Mouse (Mus musculus) spleen, postnatal 10 days (tissue): ENCODE measurements around the gene Nod1.
"Not testable (repeated sequence)": the region's sequence is repeated elsewhere in the genome, so short reads cannot be mapped to it uniquely, and the experiment has no call there.

Experiments used
- DNase-seq, 2 experiments: peaks; one replicate each; pipeline ENCODE4 v3.0.0; 2021 to 2022; ENCODE audit warnings: low spot score in 2 of 2

Nod1 gene

GRCm38 (mm10) chr6:54979426-54979825, 7.0 kb upstream of the Nod1 start:
- no peak for DNase-seq

GRCm38 (mm10) chr6:54975616-54976015, 3.2 kb upstream of the Nod1 start:
- no peak for DNase-seq

- peak in 1 of 2 experiments; percentile 59 for DNase-seq
Measured at GRCm38 (mm10) chr6:54974501-54974900, 2.1 kb upstream of the Nod1 start.

GRCm38 (mm10) chr6:54972929-54973211, 458 bp upstream of the Nod1 start:
- no peak for DNase-seq

GRCm38 (mm10) chr6:54971731-54972110, 691 bp downstream of the Nod1 start:
- DNase-seq, result no peak

GRCm38 (mm10) chr6:54970506-54970905, 1.9 kb downstream of the Nod1 start:
- DNase-seq, result no peak

GRCm38 (mm10) chr6:54969801-54970200, 2.6 kb downstream of the Nod1 start:
- no peak for DNase-seq

- no peak for DNase-seq
Measured at GRCm38 (mm10) chr6:54967591-54967990, 4.8 kb downstream of the Nod1 start.

GRCm38 (mm10) chr6:54965234-54965633, 7.2 kb downstream of the Nod1 start:
- no peak for DNase-seq

- DNase-seq, result no peak
Measured at GRCm38 (mm10) chr6:54964755-54965154, 7.7 kb downstream of the Nod1 start.

- no peak for DNase-seq
Measured at GRCm38 (mm10) chr6:54963599-54963998, 8.8 kb downstream of the Nod1 start.

GRCm38 (mm10) chr6:54957655-54958054, 14.8 kb downstream of the Nod1 start:
- DNase-seq, result no peak

- DNase-seq, result no peak
Measured at GRCm38 (mm10) chr6:54956425-54956824, 16.0 kb downstream of the Nod1 start.

- DNase-seq, result no peak
Measured at GRCm38 (mm10) chr6:54955949-54956348, 16.5 kb downstream of the Nod1 start.

GRCm38 (mm10) chr6:54954659-54955414, 17.6 kb downstream of the Nod1 start:
- no peak for DNase-seq

GRCm38 (mm10) chr6:54953399-54953798, 19.0 kb downstream of the Nod1 start:
- not testable (repeated sequence) for DNase-seq

GRCm38 (mm10) chr6:54952542-54952941, 19.9 kb downstream of the Nod1 start:
- no peak for DNase-seq

- no peak for DNase-seq
Measured at GRCm38 (mm10) chr6:54948682-54949081, 23.7 kb downstream of the Nod1 start.

GRCm38 (mm10) chr6:54946241-54946953, 26.0 kb downstream of the Nod1 start:
- DNase-seq, result no peak

- DNase-seq, result no peak
Measured at GRCm38 (mm10) chr6:54944551-54944950, 27.9 kb downstream of the Nod1 start.

- DNase-seq, result no peak
Measured at GRCm38 (mm10) chr6:54943753-54944152, 28.7 kb downstream of the Nod1 start.

- no peak for DNase-seq
Measured at GRCm38 (mm10) chr6:54943292-54943691, 29.1 kb downstream of the Nod1 start.

GRCm38 (mm10) chr6:54941149-54941548, 31.3 kb downstream of the Nod1 start:
- no peak for DNase-seq

GRCm38 (mm10) chr6:54940126-54940525, 32.3 kb downstream of the Nod1 start:
- DNase-seq, result no peak
